Mouse (Mus musculus) liver, embryonic 14.5 days (tissue): Measurements from ENCODE around the gene Atp11a. TPM values are rescaled to one million over a fixed set of nuclear protein-coding genes. Genes with fewer than 3 reads are reported as not detected.

Experiments
- ATAC-seq: fragments of 200-750 bp; cut with Nextera tagmentation; 2 replicates; pipeline ENCODE4 v1.8.0; 2017; ENCODE audit warnings: moderate number of reproducible peaks, mild to moderate bottlenecking, moderate library complexity; ENCODE audit not compliant: insufficient read depth
- DNase-seq, 3 experiments: peaks; one replicate each; pipeline ENCODE4 v3.0.0-alpha.2; 2012 to 2013; ENCODE audit warnings: low read depth in 3 of 3, low spot score in 3 of 3
- H3K27ac ChIP-seq: fragments of 300-500 bp; sonication (generic); 2 replicates; pipeline ENCODE4 v1.5.1; 2014; ENCODE audit warnings: moderate library complexity, mild to moderate bottlenecking, control low read depth, inconsistent platforms
- H3K27me3 ChIP-seq: fragments of 300-500 bp; sonication (generic); 2 replicates; pipeline ENCODE4 v1.6.1; 2014; ENCODE audit warnings: mild to moderate bottlenecking, low read length, moderate library complexity; ENCODE audit not compliant: control insufficient read depth, insufficient read depth
- H3K36me3 ChIP-seq: fragments of 300-500 bp; sonication (generic); replicated peaks from 2 replicates; pipeline ENCODE4 v1.6.1; 2014; ENCODE audit warnings: low read depth; ENCODE audit not compliant: control insufficient read depth, insufficient read depth
- H3K4me1 ChIP-seq, 2 experiments: fragments of 200-500 bp in 1 of 2; fragments of 300-500 bp in 1 of 2; sonication (generic) in 1 of 2; replicated peaks; 2 replicates each; pipeline ENCODE4 v1.6.1; 2012 to 2014; ENCODE audit warnings: antibody characterized with exemption in 1 of 2, inconsistent platforms in 1 of 2, low read length in 1 of 2; ENCODE audit not compliant: control insufficient read depth in 2 of 2, insufficient read depth in 2 of 2
- H3K4me2 ChIP-seq: fragments of 300-500 bp; sonication (generic); 2 replicates; pipeline ENCODE4 v1.6.1; 2014; ENCODE audit warnings: low read depth, mild to moderate bottlenecking, control low read depth, moderate library complexity
- H3K4me3 ChIP-seq, 2 experiments: fragments of 200-500 bp in 1 of 2; fragments of 300-500 bp in 1 of 2; sonication (generic) in 1 of 2; 2 replicates each; pipeline ENCODE4 v1.5.1; 2012 to 2014; ENCODE audit warnings: low read depth in 2 of 2, low read length in 2 of 2, mild to moderate bottlenecking in 2 of 2, control low read depth in 1 of 2, inconsistent platforms in 1 of 2, moderate library complexity in 1 of 2; ENCODE audit not compliant: insufficient read depth in 1 of 2
- H3K9ac ChIP-seq: fragments of 300-500 bp; sonication (generic); replicated peaks from 2 replicates; pipeline ENCODE4 v1.6.1; 2014; ENCODE audit warnings: mild to moderate bottlenecking, control low read depth, moderate library complexity
- H3K9me3 ChIP-seq: fragments of 300-500 bp; sonication (generic); 2 replicates; pipeline ENCODE4 v1.6.1; 2016; ENCODE audit warnings: low read length, mixed read lengths; ENCODE audit not compliant: control insufficient read depth
- CTCF ChIP-seq: IDR thresholded peaks from 2 replicates; pipeline ENCODE4 v1.5.1; 2016; ENCODE audit warnings: antibody characterized with exemption, low read depth, control low read depth
- EP300 ChIP-seq: IDR thresholded peaks from 2 replicates; pipeline ENCODE4 v1.6.1; 2016; ENCODE audit warnings: antibody characterized with exemption, low read depth
- WGBS: fragments of 180-500 bp; shearing (Covaris S2); extraction: QIAGEN DNeasy Blood & Tissue Kit; methylation state at CpG from one replicate; pipeline ENCODE4 v1.1.7; 2014; ENCODE audit not compliant: insufficient replicate concordance; 5-methylcytosine and 5-hydroxymethylcytosine counted together
- polyA plus RNA-seq, 2 experiments: library from polyadenylated mRNA; depleted of rRNA in 1 of 2; stranded (reverse) in 1 of 2; unstranded in 1 of 2; fragments of >200 nt; fragmentation: Nextera tagmentation in 1 of 2; extraction: Ambion mirVana in 1 of 2; gene quantifications; 2 replicates each; pipeline versions ENCODE4 v1.2.1 to v1.2.3; 2012 to 2014

Gene Atp11a
- polyA plus RNA-seq, 2 experiments = 1.2 to 2.7 TPM

DNA sequence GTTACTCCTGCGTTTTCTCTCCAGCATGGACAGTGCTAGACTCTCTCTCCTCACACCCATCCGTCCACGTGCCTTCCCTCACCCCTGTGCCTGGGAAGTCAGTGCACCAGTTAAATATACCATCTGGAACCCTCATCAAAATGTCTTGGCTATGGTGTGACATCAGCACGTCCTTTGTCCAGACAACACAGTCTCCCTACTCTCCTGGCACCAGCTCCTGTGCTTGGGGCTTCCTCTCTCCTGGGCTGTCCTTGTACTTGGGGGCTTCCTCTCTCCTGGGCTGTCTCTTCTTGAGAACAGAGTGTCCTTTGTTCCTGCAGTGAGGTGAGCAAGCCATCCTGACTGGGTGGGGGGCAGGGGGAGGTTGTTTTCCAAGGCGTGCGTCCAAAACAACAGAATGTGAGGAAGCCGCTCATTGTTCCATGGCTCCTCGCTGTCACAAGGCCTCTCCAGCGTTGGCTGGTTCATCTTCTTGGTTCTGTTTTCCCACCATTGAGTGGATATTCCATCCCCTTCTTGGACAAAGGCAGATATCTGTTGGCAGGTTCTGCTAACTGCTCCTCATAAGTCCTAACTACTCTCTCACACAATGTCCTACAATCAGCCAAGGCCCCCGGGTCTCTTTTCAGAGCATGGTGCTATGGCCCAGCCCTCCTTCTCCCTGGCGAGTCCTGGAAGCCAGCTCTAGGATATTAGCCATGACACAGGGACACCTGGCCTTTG is 148.9 kb downstream of the Atp11a start:
- no peak overlapping the region for H3K4me3 ChIP-seq
- no peak for ATAC-seq
- H3K4me1 ChIP-seq = no peaks in the 10 kb centered on the region
- DNase-seq = no peak
- no peaks in the 10 kb centered on the region for H3K9me3 ChIP-seq
- no peak overlapping the region for H3K4me2 ChIP-seq
- no peaks in the 10 kb centered on the region; the same call in 1 of the 2 replicates for H3K27me3 ChIP-seq
- no peak overlapping the region for H3K9ac ChIP-seq
- H3K36me3 ChIP-seq = no peaks in the 10 kb centered on the region
- no peak overlapping the region for H3K27ac ChIP-seq
- TF ChIP-seq EP300 = no peak
- TF ChIP-seq CTCF = no peak
- WGBS = 61% methylated on average over 11 of the region's 11 CpGs

DNA sequence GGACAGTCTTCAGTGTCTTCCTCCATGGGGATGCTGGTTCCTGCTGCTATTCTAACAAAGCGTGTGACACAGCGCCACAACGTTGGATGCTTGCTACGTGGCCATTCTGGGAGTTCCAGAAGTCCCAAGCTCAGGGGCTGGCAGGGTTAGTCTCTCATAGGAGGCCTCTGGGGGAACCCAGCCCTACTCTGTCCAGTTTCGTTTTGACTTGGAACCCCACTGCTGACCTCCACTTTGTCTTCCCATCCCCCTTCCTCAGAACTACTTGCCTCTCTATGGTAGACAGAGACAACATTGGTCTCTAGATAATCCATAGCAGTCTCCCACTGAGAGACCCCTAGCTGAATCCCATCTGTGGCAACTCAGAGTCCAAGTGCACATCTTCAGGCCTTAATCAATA is 149.8 kb downstream of the Atp11a start:
- no peak for TF ChIP-seq EP300
- no peak for TF ChIP-seq CTCF
- no peaks in the 10 kb centered on the region; the same call in 1 of the 2 replicates for H3K27me3 ChIP-seq
- 66% methylated on average over 5 of the region's 5 CpGs for WGBS
- H3K9ac ChIP-seq = no peak overlapping the region
- H3K4me1 ChIP-seq = no peaks in the 10 kb centered on the region
- DNase-seq (no peak), ATAC-seq (no peak)
- no peak overlapping the region for H3K27ac ChIP-seq
- H3K9me3 ChIP-seq = no peaks in the 10 kb centered on the region
- no peak overlapping the region for H3K4me2 ChIP-seq
- no peak overlapping the region for H3K4me3 ChIP-seq
- H3K36me3 ChIP-seq = no peaks in the 10 kb centered on the region

GRCm38 (mm10) chr8:12907730-12908129 is 150.9 kb downstream of the Atp11a start:
- 49% methylated on average over 4 of the region's 4 CpGs for WGBS

GRCm38 (mm10) chr8:12912011-12912410 is 155.2 kb downstream of the Atp11a start:
- DNase-seq = no peak
- no peaks in the 10 kb centered on the region for H3K4me1 ChIP-seq
- no peaks in the 10 kb centered on the region for H3K36me3 ChIP-seq
- no peak overlapping the region for H3K27ac ChIP-seq
- no peak overlapping the region for H3K4me3 ChIP-seq
- ATAC-seq = no peak
- WGBS = 40% methylated on average over 5 of the region's 5 CpGs
- peaks cover 6% of the 10 kb centered on the region for H3K27me3 ChIP-seq
- H3K4me2 ChIP-seq = no peak overlapping the region
- TF ChIP-seq CTCF = no peak
- no peak for TF ChIP-seq EP300
- H3K9ac ChIP-seq = no peak overlapping the region
- no peaks in the 10 kb centered on the region for H3K9me3 ChIP-seq

More at GRCm38 (mm10) chr8:12907730-12908129, 150.9 kb downstream of the Atp11a start:
- DNase-seq (no peak), ATAC-seq (no peak)
- Histone ChIP-seq H3K36me3 (no peaks in the 10 kb centered on the region), H3K27ac (no peak overlapping the region), H3K27me3 (no peaks in the 10 kb centered on the region), H3K4me1 (no peaks in the 10 kb centered on the region), H3K9me3 (no peaks in the 10 kb centered on the region), H3K4me3 (no peak overlapping the region), H3K9ac (no peak overlapping the region), H3K4me2 (no peak overlapping the region)
- TF ChIP-seq CTCF (no peak), EP300 (no peak)

DNA sequence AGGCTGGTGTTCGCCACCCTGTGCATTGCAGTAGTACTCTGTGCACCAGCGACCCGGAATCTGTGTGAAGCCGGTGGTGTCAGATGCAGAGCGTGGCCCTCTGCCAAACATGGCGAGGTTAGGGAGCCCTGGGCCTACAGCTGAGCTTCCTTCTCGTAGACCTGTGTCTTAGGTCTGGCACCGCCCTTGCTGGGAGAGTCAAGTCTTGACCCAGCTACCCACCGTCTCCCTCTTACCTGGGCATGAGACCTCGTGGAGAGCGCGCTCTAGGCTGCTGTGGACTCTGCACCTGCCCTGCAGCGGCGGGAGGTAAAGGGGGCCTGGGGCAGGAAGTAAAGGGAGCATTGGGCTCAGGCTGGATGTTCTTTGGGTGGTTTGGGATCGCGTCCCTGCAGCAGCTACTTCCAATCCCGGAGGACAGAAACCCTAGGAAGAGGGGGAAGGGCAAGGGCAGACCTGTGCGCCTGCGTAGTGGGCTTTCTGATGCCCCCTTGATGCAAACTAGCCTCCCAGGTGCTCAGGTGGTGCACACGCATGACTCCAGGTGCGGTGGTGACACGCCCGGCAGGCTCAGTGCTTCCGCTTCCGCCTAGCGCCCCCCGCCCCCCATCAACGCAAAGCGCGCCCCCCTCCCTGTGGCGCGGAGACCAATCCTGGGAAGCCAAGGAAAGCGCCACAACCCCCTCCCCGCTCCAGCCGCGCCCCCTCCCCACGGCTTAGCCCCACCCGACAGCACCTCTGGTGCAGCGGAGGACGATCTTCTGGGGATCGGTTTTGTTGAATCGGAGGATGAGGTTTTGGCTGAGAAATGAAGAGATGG is 158.6 kb downstream of the Atp11a start:
- WGBS = 20% methylated on average over 42 of the region's 42 CpGs
- Histone ChIP-seq H3K27ac (no peak overlapping the region), H3K36me3 (no peaks in the 10 kb centered on the region), H3K4me1 (no peaks in the 10 kb centered on the region), H3K4me2 (no peak overlapping the region), H3K9me3 (no peaks in the 10 kb centered on the region), H3K4me3 (no peak overlapping the region; a peak in 1 of 4 replicates), H3K9ac (no peak overlapping the region), H3K27me3 (peaks cover 9% of the 10 kb centered on the region)
- DNase-seq (no peak), ATAC-seq (no peak)
- TF ChIP-seq EP300 (no peak), CTCF (no peak)
